28 mouse cellular contexts compared by ENCODE assay signal in the genomic region with DNA sequence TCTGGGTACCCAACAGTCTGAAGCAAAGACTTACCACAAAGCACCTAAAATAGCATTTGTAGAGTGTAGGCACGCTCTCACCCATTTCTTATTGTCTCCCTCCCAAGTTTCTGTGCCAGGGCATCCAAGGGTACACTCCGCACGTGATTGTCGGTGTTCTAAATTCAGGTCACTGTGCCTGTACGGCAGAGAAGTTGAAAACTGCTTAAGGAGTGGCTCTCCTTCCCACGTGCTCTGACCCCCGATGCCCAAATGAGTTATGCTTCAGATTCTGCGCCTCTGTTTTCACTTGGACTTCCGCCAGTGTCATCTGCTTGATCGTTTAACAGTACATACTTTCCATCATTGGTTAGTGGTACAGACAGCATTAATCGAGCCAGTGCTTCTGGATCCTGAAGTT. TPM values are rescaled to one million over a fixed set of nuclear protein-coding genes. Genes with fewer than 3 reads are reported as not detected.
A peak's percentile ranks its signal among the peaks of the same experiment; 100 is the strongest.
DNase-seq lines count a peak whose midpoint lies in the region; ATAC-seq and TF ChIP-seq lines count a peak whose summit lies in the region.
"Had no signal": no experiment of that assay in that cellular context is flagged by ENCODE, and none has a peak within 500 bp of the region (broad histone marks: within the 10 kb centered on the region; RNA-seq: fewer than 3 reads in every experiment).

No protein-coding gene starts in this region.

- intact Hi-C loops in heart, postnatal 36 days (cut with DNase I), result loop anchor here (5.0 kb wide), 1 partner anchor 177 kb away; no protein-coding TSS in a partner anchor

- peaks cover 13% of the 10 kb centered on the region; the same call in 1 of the 2 replicates for H3K36me3 ChIP-seq in heart, embryonic 11.5 days (ENCODE audit: control insufficient read depth, insufficient read depth, low read length)
- peaks cover 79% of the 10 kb centered on the region for H3K36me3 ChIP-seq in limb, embryonic 10.5 days

- no peak for TF ChIP-seq POLR2A in cerebellum, adult 2 months (IDR thresholded peaks at IDR 0.05; ENCODE audit: borderline replicate concordance, insufficient read depth, low read length)

- H3K9ac ChIP-seq in heart, embryonic 11.5 days (ENCODE audit: low read depth, low read length), result no peak overlapping the region
- H3K9ac ChIP-seq: embryonic facial prominence, embryonic 12.5 days; hindbrain, embryonic 12.5 days; intestine, embryonic 15.5 days; liver, embryonic 13.5 days had no signal

- 26% methylated on average over 11 of the region's 11 CpGs for whole genome bisulfite sequencing in cerebellum, adult 2 months
- WGBS in heart, embryonic 11.5 days (ENCODE audit: insufficient replicate concordance), result 88% methylated on average over 11 of the region's 11 CpGs
- 96% methylated on average over 11 of the region's 11 CpGs for WGBS in limb, embryonic 10.5 days

- peaks cover 14% of the 10 kb centered on the region for H3K4me1 ChIP-seq in cerebellum, adult 2 months (ENCODE audit: control insufficient read depth, insufficient read depth, low read length)
- H3K4me1 ChIP-seq in heart, embryonic 11.5 days (ENCODE audit: control insufficient read depth, insufficient read depth, low read length), result no peaks in the 10 kb centered on the region
- no peaks in the 10 kb centered on the region for H3K4me1 ChIP-seq in limb, embryonic 10.5 days
- H3K4me1 ChIP-seq: embryonic facial prominence, embryonic 12.5 days; intestine, embryonic 15.5 days; liver, embryonic 13.5 days had no signal

- H3K27ac ChIP-seq in cerebellum, adult 2 months (ENCODE audit: insufficient read depth, low read length), result no peak overlapping the region
- no peak overlapping the region for H3K27ac ChIP-seq in heart, embryonic 11.5 days (ENCODE audit: low read depth, low read length)
- no peak overlapping the region for H3K27ac ChIP-seq in limb, embryonic 10.5 days
- H3K27ac ChIP-seq: embryonic facial prominence, embryonic 12.5 days; hindbrain, embryonic 12.5 days; hindbrain, postnatal 0 days; intestine, embryonic 15.5 days; kidney, postnatal 0 days; liver, embryonic 13.5 days had no signal

- ATAC-seq in heart, embryonic 11.5 days (replicated peaks; ENCODE audit: insufficient number of reproducible peaks, low FRiP score, low TSS enrichment), result no peak
- ATAC-seq: activated CD4-positive, CD25-positive, alpha-beta regulatory T cell, adult 4 months; forebrain, embryonic 16.5 days; intestine, embryonic 15.5 days had no signal

- H3K27me3 ChIP-seq in cerebellum, adult 2 months (ENCODE audit: control insufficient read depth, insufficient read depth, low read length), result no peaks in the 10 kb centered on the region
- no peaks in the 10 kb centered on the region for H3K27me3 ChIP-seq in heart, embryonic 11.5 days (ENCODE audit: control insufficient read depth, insufficient read depth, low read length)
- H3K27me3 ChIP-seq in limb, embryonic 10.5 days (ENCODE audit: low read depth, poor library complexity, severe bottlenecking), result no peaks in the 10 kb centered on the region
- H3K27me3 ChIP-seq: CH12.LX; embryonic facial prominence, embryonic 12.5 days; hindbrain, embryonic 12.5 days; intestine, embryonic 15.5 days; liver, embryonic 13.5 days had no signal

- no peak overlapping the region for H3K4me2 ChIP-seq in heart, embryonic 11.5 days
- H3K4me2 ChIP-seq: embryonic facial prominence, embryonic 12.5 days; hindbrain, embryonic 12.5 days; intestine, embryonic 15.5 days; liver, embryonic 13.5 days had no signal

- no peaks in the 10 kb centered on the region for H3K9me3 ChIP-seq in heart, embryonic 11.5 days (replicated peaks; ENCODE audit: control insufficient read depth, low read length)
- H3K9me3 ChIP-seq in limb, embryonic 10.5 days (replicated peaks), result no peaks in the 10 kb centered on the region
- H3K9me3 ChIP-seq: embryonic facial prominence, embryonic 12.5 days; hindbrain, embryonic 12.5 days; intestine, embryonic 15.5 days; liver, embryonic 13.5 days had no signal

- no peak overlapping the region for H3K4me3 ChIP-seq in cerebellum, adult 2 months (replicated peaks; ENCODE audit: insufficient read depth, low read depth, low read length)
- no peak overlapping the region for H3K4me3 ChIP-seq in heart, embryonic 11.5 days (ENCODE audit: low read depth, low read length)
- no peak overlapping the region for H3K4me3 ChIP-seq in limb, embryonic 10.5 days
- H3K4me3 ChIP-seq: embryonic facial prominence, embryonic 12.5 days; hindbrain, embryonic 12.5 days; intestine, embryonic 15.5 days; liver, embryonic 13.5 days had no signal

- DNase-seq in cerebellum, adult 2 months, result peak; percentile 19 to 24
- DNase-seq in cerebellum, postnatal 25 days, result no peak
- DNase-seq in heart, adult 18-20 months, result peak; percentile 54 to 56
- DNase-seq in gastrocnemius, postnatal 10 days, result peak; percentile 14
- peak; percentile 29 to 37 for DNase-seq in heart, postnatal 36 days
- DNase-seq in neural tube, embryonic 10.5 days (ENCODE audit: extremely low spot score, low spot score), result no peak
- no peak for DNase-seq in limb, embryonic 10.5 days (ENCODE audit: low spot score)
- DNase-seq: adrenal gland, adult 8-10 months; cerebellum, adult 9-10 months; embryo, embryonic 11 days; kidney, adult 2 months; kidney, postnatal 4 days; liver, embryonic 13.5 days; lung, adult 2 months; lung, postnatal 10 days; midbrain, embryonic 14.5 days; right cerebral cortex, postnatal 4 days; thymus, adult 2 months; thymus, postnatal 36 days had no signal

- TF ChIP-seq CTCF in cerebellum, adult 2 months (IDR thresholded peaks at IDR 0.05; ENCODE audit: borderline replicate concordance, insufficient read depth, low read depth, low read length), result no peak

RNA-seq across cellular contexts. Expression of gene Appl2, which starts 47.9 kb away (rescaled TPM):
- polyA plus RNA-seq in cerebellum, adult 2 months (2012; rRNA removed), result 307 and 318 TPM in 2 replicates
- 10 to 100 TPM; 34.2 to 40.0 TPM for total RNA-seq in heart, adult 18-20 months (2021)
- 25.2 and 28.9 TPM in 2 replicates for polyA plus RNA-seq in heart, embryonic 11.5 days (2014; fragmentation: Nextera tagmentation; extraction: Ambion mirVana)
- total RNA-seq in gastrocnemius, postnatal 10 days (2021), result 10 to 100 TPM; 21.0 to 29.5 TPM
- total RNA-seq in heart, postnatal 36 days (2021), result 10 to 100 TPM; 37.2 to 44.4 TPM
- polyA plus RNA-seq in limb, embryonic 10.5 days (2016; fragmentation: Nextera tagmentation; extraction: Ambion mirVana), result 28.7 and 41.0 TPM in 2 replicates

RNA-seq across cellular contexts. Expression of gene Washc4, which starts 57.1 kb away (rescaled TPM):
- 18.6 and 19.1 TPM in 2 replicates for polyA plus RNA-seq in cerebellum, adult 2 months (2012; rRNA removed)
- 10 to 100 TPM; 15.2 to 16.4 TPM for total RNA-seq in heart, adult 18-20 months (2021)
- polyA plus RNA-seq in heart, embryonic 11.5 days (2014; fragmentation: Nextera tagmentation; extraction: Ambion mirVana), result 26.8 TPM in 2 replicates
- 10 to 100 TPM; 13.7 to 17.7 TPM for total RNA-seq in gastrocnemius, postnatal 10 days (2021)
- total RNA-seq in heart, postnatal 36 days (2021), result 10 to 100 TPM; 13.8 to 14.1 TPM
- polyA plus RNA-seq in limb, embryonic 10.5 days (2016; fragmentation: Nextera tagmentation; extraction: Ambion mirVana), result 31.2 and 32.3 TPM in 2 replicates

Comparison
In these comparisons a context has a peak if more than half of its experiments do, and no peak if none do; other contexts are left out.
1. DNase-seq: peak in cerebellum, adult 2 months (2 of 2), heart, adult 18-20 months (2 of 2), gastrocnemius, postnatal 10 days (single experiment) and heart, postnatal 36 days (2 of 2); none in cerebellum, postnatal 25 days (0 of 2), neural tube, embryonic 10.5 days (single experiment) and limb, embryonic 10.5 days (single experiment).